Mouse (Mus musculus) liver, adult 2 months (tissue): Measurements from ENCODE around the gene Cnnm1.

Source experiments
- CTCF ChIP-seq: fragments of 200-500 bp; IDR thresholded peaks from 2 replicates; pipeline ENCODE4 v1.5.1; 2011; ENCODE audit warnings: low read depth, low read length, control low read depth
- POLR2A ChIP-seq: fragments of 200-500 bp; IDR thresholded peaks from 2 replicates; pipeline ENCODE4 v1.6.1; 2011; ENCODE audit warnings: low read length, control low read depth; ENCODE audit not compliant: insufficient read depth; ENCODE audit errors: extremely low read depth

GRCm38 (mm10) chr19:43442906-43443305 is 2.7 kb downstream of the Cnnm1 start:
- no peak for TF ChIP-seq CTCF
- no peak for TF ChIP-seq POLR2A
